Mouse (Mus musculus): ENCODE results near the gene 4930455H04Rik.

4930455H04Rik gene

GRCm38 (mm10) chr3:116967967-116968366 is at the start of gene 4930455H04Rik:
4930455H04Rik (plus strand) TSS chr3:116968267.
- DNase-seq (ENCODE audit: extremely low spot score), result no peak

- DNase-seq (ENCODE audit: extremely low spot score), result no peak
Observed at GRCm38 (mm10) chr3:116921535-116921934, 46.5 kb upstream of the 4930455H04Rik start.

GRCm38 (mm10) chr3:116923042-116923441 is 45.0 kb upstream of the 4930455H04Rik start:
- DNase-seq (ENCODE audit: extremely low spot score), result no peak

GRCm38 (mm10) chr3:116928994-116929393 is 39.1 kb upstream of the 4930455H04Rik start:
- no peak for DNase-seq (ENCODE audit: extremely low spot score)

GRCm38 (mm10) chr3:116933158-116933557 is 34.9 kb upstream of the 4930455H04Rik start:
- DNase-seq (ENCODE audit: extremely low spot score), result no peak

- no peak for DNase-seq (ENCODE audit: extremely low spot score)
Observed at GRCm38 (mm10) chr3:116936934-116937691, 31.0 kb upstream of the 4930455H04Rik start.

- no peak for DNase-seq (ENCODE audit: extremely low spot score)
Observed at GRCm38 (mm10) chr3:116940804-116941558, 27.1 kb upstream of the 4930455H04Rik start.

GRCm38 (mm10) chr3:116941559-116942117 is 26.4 kb upstream of the 4930455H04Rik start:
- DNase-seq (ENCODE audit: extremely low spot score), result no peak

- no peak for DNase-seq (ENCODE audit: extremely low spot score)
Observed at GRCm38 (mm10) chr3:116942751-116943150, 25.3 kb upstream of the 4930455H04Rik start.

- no peak for DNase-seq (ENCODE audit: extremely low spot score)
Observed at GRCm38 (mm10) chr3:116943422-116943821, 24.6 kb upstream of the 4930455H04Rik start.

GRCm38 (mm10) chr3:116946476-116946875 is 21.6 kb upstream of the 4930455H04Rik start:
- no peak for DNase-seq (ENCODE audit: extremely low spot score)

GRCm38 (mm10) chr3:116950665-116951115 is 17.4 kb upstream of the 4930455H04Rik start:
- DNase-seq (ENCODE audit: extremely low spot score), result no peak

- DNase-seq (ENCODE audit: extremely low spot score), result no peak
Observed at GRCm38 (mm10) chr3:116951489-116951888, 16.6 kb upstream of the 4930455H04Rik start.

- DNase-seq (ENCODE audit: extremely low spot score), result no peak
Observed at GRCm38 (mm10) chr3:116952242-116952899, 15.7 kb upstream of the 4930455H04Rik start.

- no peak for DNase-seq (ENCODE audit: extremely low spot score)
Observed at GRCm38 (mm10) chr3:116953366-116953765, 14.7 kb upstream of the 4930455H04Rik start.

- no peak for DNase-seq (ENCODE audit: extremely low spot score)
Observed at GRCm38 (mm10) chr3:116955061-116955460, 13.0 kb upstream of the 4930455H04Rik start.

GRCm38 (mm10) chr3:116960414-116960813 is 7.7 kb upstream of the 4930455H04Rik start:
- DNase-seq (ENCODE audit: extremely low spot score), result no peak

GRCm38 (mm10) chr3:116961354-116962142 is 6.5 kb upstream of the 4930455H04Rik start:
- no peak for DNase-seq (ENCODE audit: extremely low spot score)

GRCm38 (mm10) chr3:116963213-116963612 is 4.9 kb upstream of the 4930455H04Rik start:
- DNase-seq (ENCODE audit: extremely low spot score), result no peak

GRCm38 (mm10) chr3:116964426-116964825 is 3.6 kb upstream of the 4930455H04Rik start:
- no peak for DNase-seq (ENCODE audit: extremely low spot score)

GRCm38 (mm10) chr3:116966225-116966624 is 1.8 kb upstream of the 4930455H04Rik start:
- DNase-seq (ENCODE audit: extremely low spot score), result peak; percentile 33
